Mouse (Mus musculus) ES-E14 (cell line): ENCODE measurements at regions not wholly inside any gene's neighbourhood (a gene's known extent, or its start where the extent isn't known, plus 50 kb on each side); places are given as distances from the start of the nearest gene placed in this dataset.

Source experiments
- CHD2 ChIP-seq: IDR thresholded peaks from 2 replicates; pipeline ENCODE4 v1.6.1; 2014; ENCODE audit warnings: mild to moderate bottlenecking, low read depth, low read length, inconsistent platforms
- MAFK ChIP-seq: IDR thresholded peaks from 2 replicates; pipeline ENCODE4 v1.6.1; 2014; ENCODE audit warnings: mild to moderate bottlenecking, low read depth, low read length, inconsistent platforms; ENCODE audit not compliant: insufficient read depth

GRCm38 (mm10) chr4:131083405-131083804 lies 139.2 kb downstream of the Matn1 start:
- TF ChIP-seq CHD2 (no peak), MAFK (no peak)
